Mouse (Mus musculus) lung, adult 18-20 months (tissue): Measurements from ENCODE around the gene Rgn.

Source experiments
- DNase-seq, 2 experiments: peaks; one replicate each; pipeline ENCODE4 v3.0.0; 2022; ENCODE audit warnings: mixed read lengths in 2 of 2

The Rgn gene

DNA sequence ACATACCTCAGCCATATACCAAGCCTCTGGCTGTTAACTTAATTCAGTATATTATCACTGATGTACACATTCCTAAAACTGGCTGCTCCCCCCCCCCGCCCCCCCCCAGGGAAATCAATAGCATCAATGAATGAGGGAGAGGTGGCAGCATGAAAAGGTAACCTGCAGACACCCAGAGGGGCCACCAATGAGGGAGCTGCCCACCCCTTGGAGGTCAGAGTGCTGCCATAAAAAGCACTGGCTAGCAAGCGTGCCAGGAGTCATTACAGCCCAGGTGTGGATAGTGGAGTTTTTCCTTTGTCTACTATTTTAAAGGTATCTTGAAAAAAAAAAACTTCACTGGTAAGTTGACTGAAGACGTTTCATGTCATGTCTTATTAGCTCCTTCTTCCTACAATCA lies at the start of gene Rgn:
Rgn (plus strand) TSS at position 256 of the 400 bp plus-strand sequence.
- DNase-seq: no peak

DNA sequence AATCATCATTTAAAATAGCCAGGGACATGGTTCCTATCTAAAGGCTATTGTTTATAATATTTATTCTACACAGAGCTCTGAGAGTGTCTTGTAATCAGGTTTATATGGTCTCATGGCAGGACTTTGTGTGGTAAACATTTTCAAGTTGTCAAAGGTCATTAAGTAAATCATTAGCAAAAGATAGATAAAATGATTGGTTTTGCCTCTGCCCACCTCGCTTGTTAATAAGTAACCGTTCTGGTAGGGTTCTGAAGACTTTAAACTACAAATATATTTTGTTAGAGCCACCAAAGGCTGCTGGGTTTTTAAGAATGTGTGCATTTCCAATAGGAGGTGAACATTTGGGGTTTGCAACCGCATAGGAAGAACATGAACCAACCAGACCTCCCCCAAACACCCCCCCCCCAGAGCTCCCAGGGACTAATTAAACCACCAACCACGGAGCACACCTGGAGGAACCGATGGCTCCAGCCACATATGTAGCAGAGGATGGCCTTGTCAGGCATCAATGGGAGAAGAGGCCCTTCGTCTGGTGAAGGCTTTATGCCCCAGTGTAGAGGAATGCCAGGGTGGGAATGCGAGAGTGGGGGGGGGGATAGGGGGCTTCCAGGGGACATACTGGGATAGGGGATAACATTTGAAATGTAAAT lies 29.2 kb upstream of the Rgn start:
- no peak for DNase-seq

DNA sequence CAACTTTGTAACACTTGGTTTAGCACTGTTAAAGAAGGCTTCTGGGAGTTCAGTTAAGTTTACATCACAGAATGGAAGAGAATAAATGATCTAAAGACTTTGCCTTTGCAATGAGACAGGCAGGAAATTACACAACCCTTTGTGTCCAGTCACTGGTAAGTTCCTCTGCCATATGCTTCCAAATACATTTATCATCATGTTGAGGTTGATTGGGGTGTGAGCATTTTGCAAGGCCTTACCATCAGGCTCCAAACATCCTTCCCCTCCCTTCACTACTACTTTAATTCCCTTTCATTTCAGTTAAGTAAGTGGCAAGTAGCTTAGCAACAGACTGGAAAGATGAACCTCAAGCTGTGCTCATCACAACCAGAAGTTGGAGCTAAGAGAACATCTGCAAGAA lies 28.0 kb upstream of the Rgn start:
- DNase-seq: no peak

DNA sequence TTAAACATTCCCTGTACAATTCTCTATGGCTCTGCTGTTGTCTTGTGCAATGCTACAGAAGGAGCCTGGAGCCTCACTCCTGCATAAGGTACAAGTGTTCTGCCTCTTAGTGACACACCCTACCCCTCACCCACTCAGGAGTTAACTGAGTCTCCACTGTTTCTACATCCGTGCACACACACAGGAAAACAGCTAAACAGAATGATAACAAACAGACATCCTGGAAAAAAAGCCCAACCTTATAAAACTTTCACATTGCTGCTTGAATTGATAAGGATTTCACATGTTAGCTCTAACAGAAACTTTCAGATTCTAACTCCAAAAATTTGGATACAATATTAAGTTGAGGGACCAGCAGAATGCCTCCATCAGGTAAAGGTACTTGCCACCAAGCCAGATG lies 17.0 kb upstream of the Rgn start:
- DNase-seq: no peak

DNA sequence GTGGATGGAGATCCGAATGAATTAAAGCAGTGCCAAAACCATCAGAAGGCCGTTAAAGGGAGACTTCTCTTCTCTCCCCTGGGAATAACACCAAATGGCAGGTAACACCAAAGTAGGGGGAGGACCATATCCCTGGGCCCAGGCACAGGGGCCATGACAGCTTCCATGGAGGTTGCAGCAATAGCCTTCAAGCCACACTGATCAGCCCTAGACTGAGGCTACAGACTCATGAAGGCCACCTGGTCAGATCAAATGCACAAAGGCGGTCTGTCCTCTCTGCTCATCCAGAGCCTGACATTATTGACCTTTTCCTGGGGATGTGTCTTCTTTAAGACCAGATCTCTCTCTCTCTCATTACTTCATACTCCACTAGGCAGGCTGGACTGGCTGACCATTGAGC lies 5.7 kb upstream of the Rgn start:
- no peak for DNase-seq

DNA sequence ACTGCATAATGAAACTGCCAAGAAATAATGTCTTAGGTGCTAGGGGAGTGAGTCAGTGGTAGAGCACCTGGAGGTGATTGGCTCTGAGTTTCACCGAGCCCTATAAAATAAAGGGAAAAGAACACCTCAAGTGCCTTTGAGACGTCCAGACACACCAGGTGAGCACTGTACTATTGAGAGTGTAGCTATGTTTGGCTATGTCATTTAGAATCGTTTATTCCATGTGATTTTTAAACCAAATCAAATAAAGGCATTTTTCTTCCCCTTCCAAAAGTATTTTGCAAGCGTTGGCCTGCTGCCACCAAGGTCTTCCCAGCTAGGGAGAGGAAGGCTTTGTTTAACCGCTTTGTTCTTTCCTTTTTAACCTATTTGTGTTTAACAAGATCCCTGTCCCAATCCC lies 2.0 kb upstream of the Rgn start:
- DNase-seq: peak; percentile 49 to 62

DNA sequence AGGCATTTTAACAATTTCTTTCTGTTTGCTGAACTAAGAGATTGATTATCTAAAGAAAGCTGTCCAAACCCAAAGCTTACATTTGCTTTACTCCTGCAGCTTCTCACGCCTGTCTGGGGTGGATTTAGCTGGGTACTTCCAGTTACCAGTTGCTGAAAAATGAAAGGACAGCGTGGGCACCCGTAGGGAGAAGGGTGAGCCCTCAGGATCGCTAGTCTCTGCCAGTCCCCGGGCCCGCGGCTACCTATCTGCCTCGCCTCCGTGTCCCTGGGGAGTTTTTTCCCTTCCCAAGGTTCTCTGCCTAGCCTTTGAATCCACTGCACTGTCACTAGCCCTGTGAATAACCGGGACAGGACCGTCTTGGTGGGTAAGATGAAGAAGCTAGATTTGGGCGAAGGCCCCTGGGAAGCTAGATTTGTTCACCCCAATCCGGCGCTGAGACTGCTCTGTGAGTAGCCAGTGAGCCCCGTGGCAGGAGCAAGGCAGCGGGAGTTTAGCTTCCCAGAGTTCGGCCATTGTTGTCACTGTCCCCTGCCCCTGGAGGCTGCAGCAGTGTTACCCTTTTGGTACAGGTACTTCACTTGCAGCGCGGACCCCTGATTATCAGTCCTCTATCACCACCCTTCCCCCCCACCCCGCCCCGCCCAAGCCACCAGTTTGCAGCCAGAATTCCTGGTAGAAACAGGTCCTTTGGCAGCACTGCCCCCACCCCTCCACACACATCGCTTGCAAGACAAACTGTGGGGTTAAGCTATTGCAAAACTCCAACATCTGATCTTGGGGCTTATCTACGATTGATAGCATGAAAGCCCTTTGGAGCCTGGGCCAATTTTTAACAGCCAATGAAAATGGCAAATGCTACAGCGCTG lies 1.3 kb upstream of the Rgn start:
- peak; percentile 14 to 29 for DNase-seq

DNA sequence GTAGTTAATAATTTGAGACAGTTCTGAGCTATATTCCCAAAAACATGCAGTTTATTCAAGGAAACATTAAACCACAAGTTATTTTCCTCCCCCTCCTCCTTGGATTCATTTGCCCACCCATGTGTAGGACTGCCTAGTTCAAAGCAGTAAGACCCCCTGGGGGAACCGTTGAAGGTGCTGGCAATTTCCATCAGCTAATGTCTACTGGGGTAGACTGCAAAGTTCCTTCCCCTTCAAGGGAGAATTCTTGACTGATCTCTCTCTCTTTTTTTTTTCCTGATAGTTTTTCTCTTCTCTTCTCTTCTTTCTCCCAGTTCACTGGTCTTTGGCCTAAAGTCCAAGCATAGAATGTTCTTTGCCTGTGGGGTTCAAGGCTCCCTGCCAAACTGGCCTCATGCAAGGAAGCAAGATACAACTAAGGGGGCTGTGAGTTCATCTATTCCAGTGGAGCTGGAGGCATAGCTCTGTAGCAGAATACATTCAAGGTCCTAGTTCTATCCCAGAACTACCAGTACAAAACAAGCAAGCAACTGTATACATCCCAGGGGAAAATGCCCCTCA lies 627 bp upstream of the Rgn start:
- no peak for DNase-seq

DNA sequence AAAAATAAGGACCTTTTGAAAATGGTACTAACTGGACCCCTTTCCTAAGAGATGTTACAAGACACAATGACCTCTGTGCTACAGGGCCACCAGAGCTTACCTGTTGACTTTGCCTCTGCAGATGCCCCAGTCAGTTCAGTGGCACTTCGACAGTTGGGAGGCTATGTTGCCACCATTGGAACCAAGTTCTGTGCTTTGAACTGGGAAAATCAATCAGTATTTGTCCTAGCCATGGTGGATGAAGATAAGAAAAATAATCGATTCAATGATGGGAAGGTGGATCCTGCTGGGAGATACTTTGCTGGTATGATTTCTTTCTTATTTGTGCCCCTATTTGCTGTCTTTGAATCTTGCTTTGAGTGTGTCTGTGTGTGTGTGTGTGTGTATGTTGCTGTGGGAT lies 2.6 kb downstream of the Rgn start:
- no peak for DNase-seq

DNA sequence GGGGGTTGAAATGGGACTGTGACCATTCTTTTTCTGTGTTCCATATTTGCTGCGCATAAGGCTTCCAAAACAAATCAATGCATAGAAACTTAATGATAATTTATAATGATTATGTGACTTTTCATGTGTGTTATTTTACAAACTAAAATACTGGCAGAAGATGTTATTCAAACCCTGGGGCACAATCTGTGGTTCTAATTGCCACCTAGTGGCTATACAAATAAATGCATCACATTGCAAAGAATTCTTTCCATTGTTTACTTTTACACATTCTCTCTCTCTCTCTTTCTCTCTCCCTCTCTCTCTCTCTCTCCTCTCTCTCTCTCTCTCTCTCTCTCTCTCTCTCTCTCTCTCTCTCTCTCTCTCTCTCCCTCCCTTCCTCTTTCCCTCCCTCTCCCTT lies 12.3 kb downstream of the Rgn start:
- DNase-seq: no peak

DNA sequence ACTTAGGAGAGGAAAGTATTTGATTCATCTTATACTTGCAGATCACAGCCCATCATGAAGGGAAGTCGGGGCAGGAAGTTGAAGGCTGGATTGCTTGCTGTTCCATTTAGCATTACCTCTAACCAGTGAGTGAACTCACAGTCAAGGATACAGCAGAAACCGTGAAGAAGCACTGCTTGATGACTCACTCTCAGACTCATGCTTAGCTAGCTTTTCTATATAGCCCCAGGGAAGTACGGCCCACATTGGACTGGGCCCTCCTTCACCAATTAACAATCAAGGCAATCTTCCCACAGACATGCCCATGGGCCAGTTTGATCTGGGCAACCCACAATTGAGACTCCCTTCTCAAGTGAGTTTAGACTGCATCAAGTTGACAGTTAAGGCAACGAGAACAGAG lies 14.4 kb downstream of the Rgn start:
- DNase-seq: no peak

DNA sequence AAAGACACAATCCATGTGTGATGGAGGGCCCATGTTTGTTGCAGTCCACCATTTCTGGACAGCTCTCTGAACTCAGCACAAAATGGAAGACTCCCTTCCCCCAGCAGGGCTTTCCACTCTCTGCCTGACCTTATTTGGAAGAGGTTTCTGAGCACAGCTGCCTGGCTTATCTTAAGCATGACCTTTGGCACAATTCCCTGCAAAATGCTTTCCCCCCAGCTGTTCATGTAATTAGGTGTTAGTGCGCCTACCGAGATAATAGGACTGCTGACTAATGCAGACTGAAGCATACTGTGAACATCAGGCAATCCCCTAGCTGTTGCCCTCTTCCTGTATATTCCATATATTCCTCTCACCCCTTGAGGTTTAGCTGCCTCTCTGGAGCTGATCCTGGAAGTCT lies 21.4 kb downstream of the Rgn start:
- DNase-seq: peak in 1 of 2 experiments; percentile 4

DNA sequence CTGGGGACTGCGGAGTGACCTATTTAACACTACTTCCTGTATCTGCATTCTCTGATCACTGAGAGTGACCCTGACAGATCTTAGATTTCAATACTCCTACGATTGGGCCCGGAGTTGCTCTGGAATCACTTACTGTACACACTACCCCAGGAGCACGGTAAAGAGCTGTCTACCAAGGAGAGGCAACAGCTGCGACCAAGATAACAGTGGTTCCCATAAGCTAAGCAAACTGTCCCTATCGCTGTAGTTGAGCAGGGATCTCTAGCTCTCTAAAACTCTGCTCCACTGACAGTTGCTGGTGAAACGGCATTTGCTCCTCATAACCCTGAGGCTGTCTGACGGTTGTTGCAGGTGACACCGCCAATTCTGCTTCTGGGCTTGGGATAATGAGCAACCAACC lies 23.1 kb downstream of the Rgn start:
- no peak for DNase-seq

DNA sequence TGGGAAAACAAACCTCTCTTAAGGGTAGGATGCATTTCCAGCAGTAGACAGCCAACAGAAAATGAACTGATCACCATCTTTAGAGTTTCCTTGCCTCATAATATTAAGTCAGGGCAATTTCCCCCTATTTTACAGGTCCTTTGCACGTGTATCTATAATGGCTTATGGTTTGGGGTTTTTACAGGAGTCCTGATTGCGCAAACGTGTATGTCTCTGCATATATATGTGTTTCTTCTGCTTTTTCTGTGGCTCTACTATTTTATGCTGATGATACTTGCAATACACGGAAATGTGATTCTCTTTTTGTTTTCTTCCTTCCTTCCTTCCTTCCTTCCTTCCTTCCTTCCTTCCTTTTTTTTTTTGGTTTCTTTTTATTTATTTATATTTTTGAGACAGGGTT lies 24.3 kb downstream of the Rgn start:
- no peak for DNase-seq

DNA sequence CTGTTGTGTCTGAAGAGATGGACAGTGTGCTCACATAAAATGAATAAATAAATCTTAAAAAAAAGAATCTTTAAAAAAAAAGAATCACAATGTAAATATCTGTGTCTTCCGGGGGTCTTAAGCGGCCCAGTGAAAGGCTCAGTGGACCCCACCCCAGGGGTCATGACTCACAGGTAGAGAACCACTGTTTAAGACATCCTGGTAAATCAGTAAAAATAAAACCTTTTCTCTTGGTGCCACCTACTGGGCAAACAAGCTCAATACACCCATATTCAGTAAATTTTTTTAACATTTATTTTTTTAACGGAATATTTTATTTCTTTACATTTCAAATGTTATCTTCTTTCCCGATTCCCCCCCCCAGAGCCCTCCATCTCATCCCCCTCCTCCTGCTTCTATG lies 38.4 kb downstream of the Rgn start:
- no peak for DNase-seq

DNA sequence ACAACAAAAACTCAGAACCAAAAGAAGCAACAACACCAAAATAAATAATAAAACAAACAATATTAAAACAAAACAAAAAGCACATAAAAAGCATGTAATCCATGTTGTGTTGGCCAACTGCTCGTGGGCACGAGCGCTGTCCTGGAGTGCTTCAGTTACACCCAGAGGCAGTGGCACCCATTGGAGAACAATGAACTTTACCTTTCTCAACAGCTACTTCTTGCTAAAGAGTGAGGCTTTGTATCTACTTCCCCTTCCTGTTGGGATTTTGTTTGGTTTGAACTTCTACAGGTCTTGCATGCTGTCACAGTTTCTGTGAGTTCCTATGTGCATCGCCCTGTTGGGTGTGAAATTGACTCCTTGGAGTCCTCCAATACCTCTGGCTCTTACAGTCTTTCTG lies 58.9 kb downstream of the Rgn start:
- DNase-seq: no peak
